Mouse (Mus musculus) ES-Bruce4 (cell line): ENCODE measurements around the gene Cdca4. TPM values are rescaled to one million over a fixed set of nuclear protein-coding genes. Genes with fewer than 3 reads are reported as not detected.
A peak's percentile ranks its signal among the peaks of the same experiment; 100 is the strongest.
"Not testable (repeated sequence)": the region's sequence is repeated elsewhere in the genome, so short reads cannot be mapped to it uniquely, and the experiment has no call there.

Experiments used
- H3K27ac ChIP-seq: 2 replicates; pipeline ENCODE4 v1.5.1; 2012; ENCODE audit warnings: low read length, inconsistent platforms; ENCODE audit not compliant: insufficient read depth
- H3K27me3 ChIP-seq: 2 replicates; pipeline ENCODE4 v1.6.1; 2012; ENCODE audit warnings: mild to moderate bottlenecking, low read length, inconsistent platforms; ENCODE audit not compliant: control insufficient read depth, poor library complexity, insufficient read depth, severe bottlenecking
- H3K36me3 ChIP-seq: 2 replicates; pipeline ENCODE4 v1.6.1; 2012; ENCODE audit warnings: inconsistent platforms, mild to moderate bottlenecking, low read length, moderate library complexity; ENCODE audit not compliant: control insufficient read depth, poor library complexity, insufficient read depth, severe bottlenecking
- H3K4me1 ChIP-seq: one replicate; pipeline ENCODE4 v1.8.1; 2011; ENCODE audit warnings: low read length; ENCODE audit not compliant: control insufficient read depth, insufficient read depth
- H3K4me3 ChIP-seq: 2 replicates; pipeline ENCODE4 v1.5.1; 2011; ENCODE audit warnings: low read depth, mild to moderate bottlenecking, low read length
- H3K9ac ChIP-seq: 2 replicates; pipeline ENCODE4 v1.6.1; 2012; ENCODE audit warnings: low read depth, mild to moderate bottlenecking, inconsistent platforms; ENCODE audit not compliant: poor library complexity, severe bottlenecking
- H3K9me3 ChIP-seq: replicated peaks from 2 replicates; pipeline ENCODE4 v1.6.1; 2012; ENCODE audit warnings: mild to moderate bottlenecking, low read length, inconsistent platforms; ENCODE audit not compliant: control insufficient read depth, poor library complexity, insufficient read depth, severe bottlenecking
- CTCF ChIP-seq: IDR thresholded peaks from one replicate; pipeline ENCODE4 v1.8.1; 2011; ENCODE audit warnings: low read depth, low read length
- EP300 ChIP-seq: IDR thresholded peaks from 2 replicates; pipeline ENCODE4 v1.6.1; 2011; ENCODE audit warnings: low read depth, low read length; ENCODE audit not compliant: insufficient read depth
- POLR2A ChIP-seq: IDR thresholded peaks from one replicate; pipeline ENCODE4 v1.8.1; 2011; ENCODE audit warnings: low read length; ENCODE audit not compliant: insufficient read depth
- polyA plus RNA-seq: library from polyadenylated mRNA; stranded (reverse); fragments of >200 nt; gene quantifications from 2 replicates; pipeline ENCODE4 v1.2.4, GENCODE M21; 2011; ENCODE audit warnings: low read depth; ENCODE audit not compliant: missing spikeins, insufficient read depth, insufficient read length

Gene Cdca4
- polyA plus RNA-seq, 1 experiment = 59.1 TPM

GRCm38 (mm10) chr12:112841338-112841892 lies 12.2 kb upstream of the Cdca4 start:
- not testable (repeated sequence) for H3K36me3 ChIP-seq, H3K9me3 ChIP-seq, H3K4me1 ChIP-seq, H3K27me3 ChIP-seq, H3K4me3 ChIP-seq, H3K27ac ChIP-seq, H3K9ac ChIP-seq
- TF ChIP-seq CTCF = peak; percentile 26

GRCm38 (mm10) chr12:112840209-112841086 lies 11.2 kb upstream of the Cdca4 start:
- TF ChIP-seq CTCF = no peak
- TF ChIP-seq EP300 = no peak
- no peak for TF ChIP-seq POLR2A
- Histone ChIP-seq H3K27ac (no peak overlapping the region), H3K9ac (no peak overlapping the region), H3K27me3 (no peaks in the 10 kb centered on the region), H3K9me3 (0 out of 2 replicates have a peak, but pooled peaks cover 2% of the 10 kb centered on the region), H3K4me1 (no peaks in the 10 kb centered on the region), H3K36me3 (no peaks in the 10 kb centered on the region), H3K4me3 (no peak overlapping the region)

- Histone ChIP-seq H3K4me1 (peaks cover 4% of the 10 kb centered on the region), H3K4me3 (no peak overlapping the region), H3K9me3 (0 out of 2 replicates have a peak, but pooled peaks cover 2% of the 10 kb centered on the region), H3K27ac (no peak overlapping the region), H3K27me3 (no peaks in the 10 kb centered on the region), H3K36me3 (peaks cover 3% of the 10 kb centered on the region), H3K9ac (no peak overlapping the region)
- no peak for TF ChIP-seq CTCF
- no peak for TF ChIP-seq POLR2A
- no peak for TF ChIP-seq EP300
These were observed 5.8 kb upstream of the Cdca4 start for GRCm38 (mm10) chr12:112835046-112835445.

GRCm38 (mm10) chr12:112833527-112833926 lies 4.3 kb upstream of the Cdca4 start:
- TF ChIP-seq EP300 (no peak), CTCF (no peak), POLR2A (no peak)
- H3K4me3 ChIP-seq = no peak overlapping the region

GRCm38 (mm10) chr12:112832411-112832810 lies 3.2 kb upstream of the Cdca4 start:
- TF ChIP-seq CTCF = no peak
- no peak for TF ChIP-seq POLR2A
- no peak for TF ChIP-seq EP300
- no peaks in the 10 kb centered on the region for H3K9me3 ChIP-seq
- H3K36me3 ChIP-seq = peaks cover 11% of the 10 kb centered on the region
- no peak overlapping the region for H3K4me3 ChIP-seq
- H3K27me3 ChIP-seq = no peaks in the 10 kb centered on the region
- H3K27ac ChIP-seq = no peak overlapping the region
- no peak overlapping the region for H3K9ac ChIP-seq
- peaks cover 7% of the 10 kb centered on the region for H3K4me1 ChIP-seq

More at GRCm38 (mm10) chr12:112833527-112833926, 4.3 kb upstream of the Cdca4 start:
- no peaks in the 10 kb centered on the region for H3K27me3 ChIP-seq
- no peaks in the 10 kb centered on the region for H3K9me3 ChIP-seq
- no peak overlapping the region for H3K27ac ChIP-seq
- peaks cover 3% of the 10 kb centered on the region for H3K36me3 ChIP-seq
- peaks cover 4% of the 10 kb centered on the region for H3K4me1 ChIP-seq
- H3K9ac ChIP-seq = no peak overlapping the region

GRCm38 (mm10) chr12:112830570-112830969 lies 1.3 kb upstream of the Cdca4 start:
- Histone ChIP-seq H3K27ac (no peak overlapping the region), H3K9ac (peak overlapping the region; percentile 79), H3K4me1 (peaks cover 7% of the 10 kb centered on the region), H3K4me3 (peak overlapping the region; percentile 5; the same call in 1 of the 2 replicates), H3K27me3 (no peaks in the 10 kb centered on the region), H3K36me3 (peaks cover 27% of the 10 kb centered on the region), H3K9me3 (no peaks in the 10 kb centered on the region)
- no peak for TF ChIP-seq EP300
- TF ChIP-seq CTCF = no peak
- TF ChIP-seq POLR2A = no peak
